Mouse (Mus musculus) heart, embryonic 12.5 days (tissue): ENCODE measurements around the gene Ubl3. TPM values are rescaled to one million over a fixed set of nuclear protein-coding genes. Genes with fewer than 3 reads are reported as not detected.

Experiments
- ATAC-seq: fragments of 200-750 bp; cut with Nextera tagmentation; 2 replicates; pipeline ENCODE4 v1.8.0; 2017; ENCODE audit warnings: moderate TSS enrichment, moderate library complexity; ENCODE audit not compliant: insufficient number of reproducible peaks, low FRiP score
- H3K27ac ChIP-seq: fragments of 300-500 bp; sonication (generic); 2 replicates; pipeline ENCODE4 v1.5.1; 2016; ENCODE audit warnings: mild to moderate bottlenecking, moderate library complexity; ENCODE audit not compliant: poor library complexity, severe bottlenecking
- H3K27me3 ChIP-seq: fragments of 300-500 bp; sonication (generic); replicated peaks from 2 replicates; pipeline ENCODE4 v1.6.1; 2016; ENCODE audit warnings: mild to moderate bottlenecking, moderate library complexity
- H3K36me3 ChIP-seq: fragments of 300-500 bp; sonication (generic); 2 replicates; pipeline ENCODE4 v1.6.1; 2016; ENCODE audit warnings: mild to moderate bottlenecking, moderate library complexity
- H3K4me1 ChIP-seq: fragments of 300-500 bp; sonication (generic); replicated peaks from 2 replicates; pipeline ENCODE4 v1.6.1; 2016; ENCODE audit warnings: mild to moderate bottlenecking
- H3K4me2 ChIP-seq: fragments of 300-500 bp; sonication (generic); 2 replicates; pipeline ENCODE4 v1.6.1; 2016; ENCODE audit warnings: mild to moderate bottlenecking, moderate library complexity
- H3K4me3 ChIP-seq: fragments of 300-500 bp; sonication (generic); 2 replicates; pipeline ENCODE4 v1.5.1; 2016; ENCODE audit warnings: mild to moderate bottlenecking
- H3K9ac ChIP-seq: fragments of 300-500 bp; sonication (generic); 2 replicates; pipeline ENCODE4 v1.6.1; 2016; ENCODE audit warnings: mild to moderate bottlenecking, moderate library complexity
- H3K9me3 ChIP-seq: fragments of 300-500 bp; sonication (generic); replicated peaks from 2 replicates; pipeline ENCODE4 v1.6.1; 2016; ENCODE audit warnings: mild to moderate bottlenecking, moderate library complexity
- WGBS: fragments of 180-500 bp; shearing (Covaris S2); methylation state at CpG from one replicate; pipeline ENCODE4 v1.1.7; 2016; 5-methylcytosine and 5-hydroxymethylcytosine counted together
- polyA plus RNA-seq: library from polyadenylated mRNA; unstranded; fragments of >200 nt; fragmentation: Nextera tagmentation; extraction: Ambion mirVana; gene quantifications from 2 replicates; pipeline ENCODE4 v1.2.1, GENCODE M21; 2016

The Ubl3 gene
- polyA plus RNA-seq, 1 experiment from 2014 or later = 69.1 TPM

- ATAC-seq = no peak
- Histone ChIP-seq H3K4me3 (no peak overlapping the region), H3K36me3 (no peaks in the 10 kb centered on the region), H3K9me3 (peaks cover 10% of the 10 kb centered on the region), H3K27ac (no peak overlapping the region), H3K9ac (no peak overlapping the region), H3K4me2 (no peak overlapping the region), H3K4me1 (no peaks in the 10 kb centered on the region; the same call in none of the 2 replicates), H3K27me3 (no peaks in the 10 kb centered on the region)
- 90% methylated on average over 13 of the region's 13 CpGs for WGBS
Observed at GRCm38 (mm10) chr5:148580388-148580985, 27.9 kb upstream of the Ubl3 start.

- H3K4me1 ChIP-seq = peaks cover 13% of the 10 kb centered on the region
- no peak for ATAC-seq
- peaks cover 10% of the 10 kb centered on the region for H3K9me3 ChIP-seq
- no peak overlapping the region for H3K4me2 ChIP-seq
- no peak overlapping the region for H3K27ac ChIP-seq
- H3K9ac ChIP-seq = no peak overlapping the region
- WGBS = 88% methylated on average over 2 of the region's 2 CpGs
- H3K4me3 ChIP-seq = no peak overlapping the region
- no peaks in the 10 kb centered on the region for H3K36me3 ChIP-seq
- no peaks in the 10 kb centered on the region for H3K27me3 ChIP-seq
Observed at GRCm38 (mm10) chr5:148579156-148579555, 26.6 kb upstream of the Ubl3 start.

- Histone ChIP-seq H3K9ac (no peak overlapping the region), H3K4me2 (no peak overlapping the region), H3K27me3 (no peaks in the 10 kb centered on the region), H3K9me3 (peaks cover 4% of the 10 kb centered on the region; the same call in 1 of the 2 replicates), H3K4me1 (peaks cover 14% of the 10 kb centered on the region), H3K4me3 (no peak overlapping the region), H3K36me3 (no peaks in the 10 kb centered on the region), H3K27ac (no peak overlapping the region)
- ATAC-seq = no peak
- 76% methylated on average over 8 of the region's 8 CpGs for WGBS
Observed at GRCm38 (mm10) chr5:148578353-148578752, 25.8 kb upstream of the Ubl3 start.

- WGBS = 56% methylated on average over 9 of the region's 9 CpGs
- Histone ChIP-seq H3K27ac (no peak overlapping the region), H3K4me2 (no peak overlapping the region), H3K4me3 (no peak overlapping the region), H3K36me3 (no peaks in the 10 kb centered on the region), H3K27me3 (no peaks in the 10 kb centered on the region), H3K4me1 (peaks cover 14% of the 10 kb centered on the region), H3K9ac (no peak overlapping the region), H3K9me3 (peaks cover 4% of the 10 kb centered on the region; the same call in 1 of the 2 replicates)
- no peak for ATAC-seq
Observed at GRCm38 (mm10) chr5:148577278-148577677, 24.7 kb upstream of the Ubl3 start.

- H3K27me3 ChIP-seq = no peaks in the 10 kb centered on the region
- H3K9ac ChIP-seq = no peak overlapping the region
- H3K4me2 ChIP-seq = peak overlapping the region; percentile 48
- no peaks in the 10 kb centered on the region for H3K36me3 ChIP-seq
- WGBS = 46% methylated on average over 5 of the region's 5 CpGs
- peaks cover 14% of the 10 kb centered on the region for H3K4me1 ChIP-seq
- no peak for ATAC-seq
- H3K9me3 ChIP-seq = 0 out of 2 replicates have a peak, but pooled peaks cover 4% of the 10 kb centered on the region
- H3K4me3 ChIP-seq = 0 out of 2 replicates have a peak overlapping the region, but pooled peaks have one; percentile 2
- peak overlapping the region; percentile 4; the same call in 1 of the 2 replicates for H3K27ac ChIP-seq
Observed at GRCm38 (mm10) chr5:148575163-148575562, 22.6 kb upstream of the Ubl3 start.

GRCm38 (mm10) chr5:148572676-148573075 is 20.1 kb upstream of the Ubl3 start:
- Histone ChIP-seq H3K4me2 (no peak overlapping the region), H3K4me3 (no peak overlapping the region), H3K27ac (no peak overlapping the region), H3K36me3 (no peaks in the 10 kb centered on the region), H3K4me1 (peaks cover 16% of the 10 kb centered on the region), H3K27me3 (no peaks in the 10 kb centered on the region), H3K9me3 (peaks cover 3% of the 10 kb centered on the region; the same call in 1 of the 2 replicates), H3K9ac (no peak overlapping the region)
- no peak for ATAC-seq
- 72% methylated on average over 5 of the region's 5 CpGs for WGBS

GRCm38 (mm10) chr5:148570571-148571304 is 18.1 kb upstream of the Ubl3 start:
- Histone ChIP-seq H3K9me3 (peaks cover 6% of the 10 kb centered on the region; the same call in 1 of the 2 replicates), H3K9ac (no peak overlapping the region), H3K4me2 (no peak overlapping the region), H3K36me3 (no peaks in the 10 kb centered on the region), H3K27ac (no peak overlapping the region), H3K27me3 (no peaks in the 10 kb centered on the region), H3K4me3 (no peak overlapping the region), H3K4me1 (peaks cover 16% of the 10 kb centered on the region)
- WGBS = 78% methylated on average over 14 of the region's 14 CpGs
- ATAC-seq = no peak

- H3K27ac ChIP-seq = no peak overlapping the region
- peaks cover 10% of the 10 kb centered on the region for H3K4me1 ChIP-seq
- no peaks in the 10 kb centered on the region for H3K36me3 ChIP-seq
- no peak overlapping the region for H3K4me2 ChIP-seq
- no peak for ATAC-seq
- no peak overlapping the region for H3K9ac ChIP-seq
- peaks cover 6% of the 10 kb centered on the region; the same call in 1 of the 2 replicates for H3K9me3 ChIP-seq
- H3K4me3 ChIP-seq = no peak overlapping the region
- 67% methylated on average over 13 of the region's 13 CpGs for WGBS
- H3K27me3 ChIP-seq = no peaks in the 10 kb centered on the region
Observed at GRCm38 (mm10) chr5:148569444-148569843, 16.9 kb upstream of the Ubl3 start.

- 54% methylated on average over 6 of the region's 6 CpGs for WGBS
- ATAC-seq = no peak
- H3K4me1 ChIP-seq = peaks cover 13% of the 10 kb centered on the region
- peaks cover 6% of the 10 kb centered on the region; the same call in 1 of the 2 replicates for H3K9me3 ChIP-seq
- no peaks in the 10 kb centered on the region for H3K36me3 ChIP-seq
- no peak overlapping the region for H3K4me2 ChIP-seq
- H3K4me3 ChIP-seq = no peak overlapping the region
- H3K27ac ChIP-seq = no peak overlapping the region
- no peak overlapping the region for H3K9ac ChIP-seq
- H3K27me3 ChIP-seq = no peaks in the 10 kb centered on the region
Observed at GRCm38 (mm10) chr5:148565636-148566035, 13.0 kb upstream of the Ubl3 start.

GRCm38 (mm10) chr5:148564073-148564472 is 11.5 kb upstream of the Ubl3 start:
- 74% methylated on average over 3 of the region's 3 CpGs for WGBS
- no peak overlapping the region for H3K4me2 ChIP-seq
- ATAC-seq = no peak
- H3K9ac ChIP-seq = no peak overlapping the region
- no peaks in the 10 kb centered on the region for H3K27me3 ChIP-seq
- H3K27ac ChIP-seq = no peak overlapping the region
- no peaks in the 10 kb centered on the region for H3K36me3 ChIP-seq
- H3K9me3 ChIP-seq = peaks cover 6% of the 10 kb centered on the region; the same call in 1 of the 2 replicates
- H3K4me1 ChIP-seq = peaks cover 13% of the 10 kb centered on the region
- H3K4me3 ChIP-seq = no peak overlapping the region

GRCm38 (mm10) chr5:148563281-148563680 is 10.7 kb upstream of the Ubl3 start:
- WGBS = 91% methylated on average over 3 of the region's 4 CpGs
- peaks cover 10% of the 10 kb centered on the region for H3K4me1 ChIP-seq
- no peaks in the 10 kb centered on the region for H3K36me3 ChIP-seq
- no peak overlapping the region for H3K9ac ChIP-seq
- ATAC-seq = no peak
- H3K4me3 ChIP-seq = no peak overlapping the region
- H3K9me3 ChIP-seq = peaks cover 6% of the 10 kb centered on the region; the same call in 1 of the 2 replicates
- H3K27ac ChIP-seq = no peak overlapping the region
- H3K4me2 ChIP-seq = no peak overlapping the region
- H3K27me3 ChIP-seq = no peaks in the 10 kb centered on the region
